Mouse (Mus musculus) stomach, postnatal 0 days (tissue): ENCODE data around the gene Spaca4. TPM values are rescaled to one million over a fixed set of nuclear protein-coding genes. Genes with fewer than 3 reads are reported as not detected.

Experiments
- ATAC-seq: fragments of 200-750 bp; cut with Nextera tagmentation; 2 replicates; pipeline ENCODE4 v1.8.0; 2017; ENCODE audit not compliant: low FRiP score, low TSS enrichment
- DNase-seq: peaks from one replicate; pipeline ENCODE4 v3.0.0-alpha.2; 2016; ENCODE audit warnings: low spot score
- H3K27ac ChIP-seq: fragments of 300-500 bp; sonication (generic); replicated peaks from 2 replicates; pipeline ENCODE4 v1.5.1; 2014; ENCODE audit warnings: mild to moderate bottlenecking, control low read depth
- H3K27me3 ChIP-seq: fragments of 300-500 bp; sonication (generic); 2 replicates; pipeline ENCODE4 v1.6.1; 2014; ENCODE audit warnings: low read length; ENCODE audit not compliant: control insufficient read depth, insufficient read depth
- H3K36me3 ChIP-seq: fragments of 300-500 bp; sonication (generic); 2 replicates; pipeline ENCODE4 v1.6.1; 2014; ENCODE audit warnings: low read length, mixed read lengths; ENCODE audit not compliant: control insufficient read depth, insufficient read depth
- H3K4me1 ChIP-seq: fragments of 300-500 bp; sonication (generic); replicated peaks from 2 replicates; pipeline ENCODE4 v1.6.1; 2014; ENCODE audit warnings: antibody characterized with exemption; ENCODE audit not compliant: control insufficient read depth, insufficient read depth
- H3K4me2 ChIP-seq: fragments of 300-500 bp; sonication (generic); replicated peaks from 2 replicates; pipeline ENCODE4 v1.6.1; 2014; ENCODE audit warnings: low read depth, mild to moderate bottlenecking, control low read depth, moderate library complexity
- H3K4me3 ChIP-seq: fragments of 300-500 bp; sonication (generic); 2 replicates; pipeline ENCODE4 v1.5.1; 2014; ENCODE audit warnings: low read depth, low read length, control low read depth
- H3K9ac ChIP-seq: fragments of 300-500 bp; sonication (generic); 2 replicates; pipeline ENCODE4 v1.6.1; 2014; ENCODE audit warnings: mild to moderate bottlenecking, low read length, control low read depth, mixed read lengths
- H3K9me3 ChIP-seq: fragments of 300-500 bp; sonication (generic); 2 replicates; pipeline ENCODE4 v1.6.1; 2016; ENCODE audit warnings: low read length; ENCODE audit not compliant: control insufficient read depth
- CTCF ChIP-seq: IDR thresholded peaks from 2 replicates; pipeline ENCODE4 v1.5.1; 2016; ENCODE audit warnings: antibody characterized with exemption, low read depth, mild to moderate bottlenecking, moderate library complexity
- EP300 ChIP-seq: optimal IDR thresholded peaks from 2 replicates; pipeline ENCODE3; 2016; ENCODE audit warnings: antibody characterized with exemption
- WGBS: fragments of 180-500 bp; shearing (Covaris S2); extraction: QIAGEN DNeasy Blood & Tissue Kit; methylation state at CpG from one replicate; pipeline ENCODE4 v1.1.7; 2014; 5-methylcytosine and 5-hydroxymethylcytosine counted together
- polyA plus RNA-seq: library from polyadenylated mRNA; unstranded; fragments of >200 nt; fragmentation: Nextera tagmentation; extraction: Ambion mirVana; gene quantifications from 2 replicates; pipeline ENCODE4 v1.2.1, GENCODE M21; 2015

The Spaca4 gene
- polyA plus RNA-seq, 1 experiment from 2014 or later, result 0.56 TPM

DNA sequence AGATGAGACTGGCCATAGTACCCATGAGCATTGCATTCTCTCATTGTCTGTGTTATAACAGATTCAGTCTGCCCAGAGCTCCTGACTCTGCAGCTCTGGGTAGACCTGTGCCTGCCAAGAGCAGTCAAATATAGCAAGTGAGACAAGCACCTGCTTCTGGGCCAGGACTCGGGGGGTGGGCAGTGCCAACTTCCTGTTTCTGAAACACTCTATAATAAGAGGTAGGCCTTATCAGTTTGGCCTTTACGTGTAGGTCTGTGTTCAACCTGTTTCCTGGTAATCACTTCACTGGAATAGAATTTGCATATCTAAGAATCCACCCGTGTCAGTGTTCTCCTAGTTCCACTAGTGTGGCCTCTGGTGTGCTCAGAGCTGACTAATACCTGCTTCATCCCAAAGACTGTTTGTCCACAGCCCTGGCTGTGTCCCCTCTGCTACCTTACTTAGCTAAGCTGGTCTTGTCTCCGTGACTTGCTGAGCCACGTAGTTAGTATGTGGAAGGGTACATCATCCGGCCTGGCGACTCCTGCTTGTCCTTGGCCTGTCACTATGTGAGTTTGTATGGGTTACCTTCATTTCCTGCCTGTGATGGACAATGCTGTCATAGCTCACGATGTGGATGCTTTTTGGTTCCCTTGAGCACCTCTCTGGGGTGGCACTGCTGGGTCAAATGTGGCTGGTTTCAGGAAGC lies 44.4 kb downstream of the Spaca4 start:
- peaks cover 5% of the 10 kb centered on the region; the same call in 1 of the 2 replicates for H3K4me1 ChIP-seq
- no peak overlapping the region for H3K4me3 ChIP-seq
- no peaks in the 10 kb centered on the region for H3K9me3 ChIP-seq
- DNase-seq (peak; percentile 71), ATAC-seq (peak; percentile 61)
- H3K36me3 ChIP-seq, result no peaks in the 10 kb centered on the region
- 0 out of 2 replicates have a peak overlapping the region, but pooled peaks have one; percentile 31 for H3K9ac ChIP-seq
- 60% methylated on average over 8 of the region's 8 CpGs for WGBS
- H3K27me3 ChIP-seq, result no peaks in the 10 kb centered on the region
- H3K27ac ChIP-seq, result peak overlapping the region; percentile 79
- H3K4me2 ChIP-seq, result no peak overlapping the region
- no peak for TF ChIP-seq CTCF
- no peak for TF ChIP-seq EP300

DNA sequence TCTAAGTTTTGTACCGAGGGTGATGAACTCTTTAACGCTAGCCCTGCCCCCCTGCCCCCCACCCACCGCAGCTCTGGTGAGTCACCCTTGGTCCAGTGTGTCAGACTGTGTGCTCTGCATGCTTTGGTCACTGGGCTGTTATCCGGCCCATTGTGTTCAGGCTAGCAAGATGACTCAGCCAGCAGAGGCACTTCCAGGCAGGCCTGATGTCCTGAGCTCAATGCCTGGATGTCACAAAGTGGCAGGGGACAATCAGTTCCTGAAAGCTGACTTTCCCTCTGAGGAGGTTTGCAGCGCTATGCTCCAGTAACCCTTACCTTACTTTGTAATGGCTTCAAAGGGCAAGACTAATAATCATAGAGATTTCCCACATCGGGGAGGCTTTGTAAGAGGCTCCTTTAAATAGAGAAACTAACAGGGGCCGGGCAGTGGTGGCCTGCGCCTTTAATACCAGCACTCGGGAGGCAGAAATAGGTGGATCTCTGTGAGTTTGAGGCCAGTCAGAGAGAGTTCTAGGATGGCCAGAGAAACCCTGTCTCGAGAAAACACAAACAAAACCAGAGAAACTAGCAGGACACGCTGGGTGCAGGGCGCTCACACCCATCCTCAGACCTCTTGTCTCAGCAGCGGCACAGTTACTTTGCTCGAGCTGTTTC lies 45.5 kb downstream of the Spaca4 start:
- no peaks in the 10 kb centered on the region for H3K9me3 ChIP-seq
- no peak overlapping the region for H3K9ac ChIP-seq
- no peaks in the 10 kb centered on the region for H3K36me3 ChIP-seq
- no peaks in the 10 kb centered on the region for H3K27me3 ChIP-seq
- no peaks in the 10 kb centered on the region; the same call in 1 of the 2 replicates for H3K4me1 ChIP-seq
- no peak overlapping the region for H3K4me2 ChIP-seq
- TF ChIP-seq EP300 (no peak), CTCF (no peak)
- peak overlapping the region; percentile 79 for H3K27ac ChIP-seq
- 47% methylated on average over 14 of the region's 14 CpGs for WGBS
- ATAC-seq, result peak; percentile 82
- no peak overlapping the region for H3K4me3 ChIP-seq
- DNase-seq, result peak; percentile 77

DNA sequence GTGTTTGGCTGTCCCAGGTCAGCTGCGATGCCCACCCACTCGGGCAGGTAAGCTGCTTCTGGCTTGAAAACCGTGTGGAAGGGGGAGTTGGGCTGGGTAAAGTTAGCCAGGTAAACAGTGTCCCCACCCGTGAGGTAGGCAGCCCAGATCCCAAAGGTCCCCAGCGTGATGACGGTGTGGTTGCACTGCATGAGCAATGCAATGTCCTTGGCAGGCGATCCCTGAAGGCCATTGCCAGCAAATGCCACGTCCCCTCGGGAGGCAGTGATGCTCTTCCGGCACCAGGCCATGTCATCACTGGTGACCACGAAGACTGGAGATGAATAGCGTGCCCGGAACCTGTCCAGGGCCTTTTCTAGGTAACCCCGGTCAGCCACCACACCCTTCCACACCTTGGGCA lies 47.1 kb downstream of the Spaca4 start:
- no peaks in the 10 kb centered on the region for H3K27me3 ChIP-seq
- no peak for TF ChIP-seq EP300
- H3K9me3 ChIP-seq, result no peaks in the 10 kb centered on the region
- DNase-seq (peak; percentile 58), ATAC-seq (0 out of 2 replicates have a peak, but pooled peaks have one; percentile 2)
- H3K4me2 ChIP-seq, result no peak overlapping the region
- no peaks in the 10 kb centered on the region for H3K36me3 ChIP-seq
- WGBS, result 75% methylated on average over 14 of the region's 14 CpGs
- peak overlapping the region; percentile 81 for H3K27ac ChIP-seq
- H3K4me1 ChIP-seq, result no peaks in the 10 kb centered on the region
- H3K4me3 ChIP-seq, result no peak overlapping the region
- H3K9ac ChIP-seq, result no peak overlapping the region

- Histone ChIP-seq H3K27me3 (no peaks in the 10 kb centered on the region), H3K9me3 (no peaks in the 10 kb centered on the region), H3K9ac (no peak overlapping the region), H3K4me2 (no peak overlapping the region), H3K36me3 (no peaks in the 10 kb centered on the region), H3K4me1 (no peaks in the 10 kb centered on the region), H3K4me3 (no peak overlapping the region), H3K27ac (peak overlapping the region; percentile 81)
- WGBS, result 45% methylated on average over 7 of the region's 7 CpGs
- TF ChIP-seq CTCF (no peak), EP300 (no peak)
- ATAC-seq, result no peak
- DNase-seq, result peak; percentile 64
These were observed 47.9 kb downstream of the Spaca4 start for GRCm38 (mm10) chr7:45677627-45678295.

Other genes starting within 250 kb of the Spaca4 start
- 0.32 and 0.42 TPM in 2 replicates for gene Tulp2, start 243.9 kb downstream of the Spaca4 start, polyA plus RNA-seq
- not detected in 2 replicates for gene Gm45808, start 239.0 kb downstream of the Spaca4 start, polyA plus RNA-seq
- 1.1 and 1.3 TPM in 2 replicates for gene Dhdh, start 237.0 kb downstream of the Spaca4 start, polyA plus RNA-seq
- gene Nucb1, start 215.4 kb downstream of the Spaca4 start, polyA plus RNA-seq, result 196 and 199 TPM in 2 replicates
- 21.6 and 26.6 TPM in 2 replicates for gene Ppp1r15a, start 199.5 kb downstream of the Spaca4 start, polyA plus RNA-seq
- 7.9 and 8.0 TPM in 2 replicates for gene Plekha4, start 199.5 kb downstream of the Spaca4 start, polyA plus RNA-seq
- gene Hsd17b14, start 170.9 kb downstream of the Spaca4 start, polyA plus RNA-seq, result 16.6 and 16.9 TPM in 2 replicates
- 101 and 108 TPM in 2 replicates for gene Bcat2, start 155.7 kb downstream of the Spaca4 start, polyA plus RNA-seq
- 0.69 and 0.90 TPM in 2 replicates for gene Fgf21, start 110.3 kb downstream of the Spaca4 start, polyA plus RNA-seq
- 1.8 and 2.3 TPM in 2 replicates for gene Fut1, start 108.5 kb downstream of the Spaca4 start, polyA plus RNA-seq
- 0.08 TPM in 2 replicates for gene Izumo1, start 104.0 kb downstream of the Spaca4 start, polyA plus RNA-seq
- 5.4 and 6.3 TPM in 2 replicates for gene Rasip1, start 98.3 kb downstream of the Spaca4 start, polyA plus RNA-seq
- 4.6 and 5.5 TPM in 2 replicates for gene Mamstr, start 85.8 kb downstream of the Spaca4 start, polyA plus RNA-seq
- gene Fut2, start 59.4 kb downstream of the Spaca4 start, polyA plus RNA-seq, result 35.1 and 36.1 TPM in 2 replicates
- 0.41 and 0.45 TPM in 2 replicates for gene Ntn5, start 41.8 kb downstream of the Spaca4 start, polyA plus RNA-seq
- 0.53 and 0.56 TPM in 2 replicates for gene Sec1, start 31.4 kb downstream of the Spaca4 start, polyA plus RNA-seq
- 2.7 and 4.4 TPM in 2 replicates for gene Car11, start 26.0 kb downstream of the Spaca4 start, polyA plus RNA-seq
- 8.8 and 12.6 TPM in 2 replicates for gene Dbp, start 20.7 kb downstream of the Spaca4 start, polyA plus RNA-seq
- gene Rpl18, start 10.4 kb downstream of the Spaca4 start, polyA plus RNA-seq, result 893 and 919 TPM in 2 replicates
- gene Sphk2, start 7.8 kb downstream of the Spaca4 start, polyA plus RNA-seq, result 23.6 and 24.5 TPM in 2 replicates
- 21.6 and 24.8 TPM in 2 replicates for gene Fam83e, start 4.6 kb downstream of the Spaca4 start, polyA plus RNA-seq
- gene Lmtk3, start 57.9 kb upstream of the Spaca4 start, polyA plus RNA-seq, result 0.15 and 0.27 TPM in 2 replicates
- gene Sult2b1, start 58.9 kb upstream of the Spaca4 start, polyA plus RNA-seq, result 83.2 and 87.1 TPM in 2 replicates
- 59.7 and 62.4 TPM in 2 replicates for gene Cyth2, start 88.8 kb upstream of the Spaca4 start, polyA plus RNA-seq
- 0.22 TPM in 2 replicates for gene Kcnj14, start 99.0 kb upstream of the Spaca4 start, polyA plus RNA-seq
- gene Grwd1, start 105.1 kb upstream of the Spaca4 start, polyA plus RNA-seq, result 25.6 and 25.7 TPM in 2 replicates
- 49.8 and 54.6 TPM in 2 replicates for gene Kdelr1, start 147.0 kb upstream of the Spaca4 start, polyA plus RNA-seq
- 0.35 and 0.38 TPM in 2 replicates for gene Grin2d, start 152.6 kb upstream of the Spaca4 start, polyA plus RNA-seq
- 0.46 and 0.79 TPM in 2 replicates for gene Syngr4, start 170.9 kb upstream of the Spaca4 start, polyA plus RNA-seq
- 3.1 and 3.2 TPM in 2 replicates for gene Tmem143, start 171.1 kb upstream of the Spaca4 start, polyA plus RNA-seq
- gene Emp3, start 195.6 kb upstream of the Spaca4 start, polyA plus RNA-seq, result 135 and 151 TPM in 2 replicates
- gene Ccdc114, start 198.3 kb upstream of the Spaca4 start, polyA plus RNA-seq, result 1.7 and 2.3 TPM in 2 replicates